Mouse (Mus musculus): ENCODE measurements around the gene Lsm14b. TPM values are rescaled to one million over a fixed set of nuclear protein-coding genes. Genes with fewer than 3 reads are reported as not detected.

Lsm14b gene
- polyA plus RNA-seq, 1 experiment from 2014 or later, result 1.3 TPM

GRCm38 (mm10) chr2:180040406-180040805, 15.6 kb downstream of the Lsm14b start:
- Histone ChIP-seq H3K27me3 (peaks cover 19% of the 10 kb centered on the region), H3K4me3 (replicated peaks) (peak overlapping the region; percentile 84), H3K27ac (replicated peaks) (peak overlapping the region; percentile 21; the same call in 1 of the 2 replicates), H3K9ac (no peak overlapping the region; the same call in 1 of the 2 replicates), H3K4me1 (replicated peaks) (peaks cover 35% of the 10 kb centered on the region), H3K9me3 (replicated peaks) (no peaks in the 10 kb centered on the region), H3K4me2 (peak overlapping the region; percentile 100), H3K36me3 (replicated peaks) (peaks cover 39% of the 10 kb centered on the region)
- ATAC-seq (ENCODE audit: insufficient read depth), result no peak
- WGBS (ENCODE audit: insufficient replicate concordance), result 38% methylated on average over 6 of the region's 6 CpGs

- under 1% methylated on average over 63 of the region's 66 CpGs for WGBS (ENCODE audit: insufficient replicate concordance)
- peak; percentile 63 for ATAC-seq (ENCODE audit: insufficient read depth)
Observed at GRCm38 (mm10) chr2:180041577-180042255, 16.9 kb downstream of the Lsm14b start.

DNA sequence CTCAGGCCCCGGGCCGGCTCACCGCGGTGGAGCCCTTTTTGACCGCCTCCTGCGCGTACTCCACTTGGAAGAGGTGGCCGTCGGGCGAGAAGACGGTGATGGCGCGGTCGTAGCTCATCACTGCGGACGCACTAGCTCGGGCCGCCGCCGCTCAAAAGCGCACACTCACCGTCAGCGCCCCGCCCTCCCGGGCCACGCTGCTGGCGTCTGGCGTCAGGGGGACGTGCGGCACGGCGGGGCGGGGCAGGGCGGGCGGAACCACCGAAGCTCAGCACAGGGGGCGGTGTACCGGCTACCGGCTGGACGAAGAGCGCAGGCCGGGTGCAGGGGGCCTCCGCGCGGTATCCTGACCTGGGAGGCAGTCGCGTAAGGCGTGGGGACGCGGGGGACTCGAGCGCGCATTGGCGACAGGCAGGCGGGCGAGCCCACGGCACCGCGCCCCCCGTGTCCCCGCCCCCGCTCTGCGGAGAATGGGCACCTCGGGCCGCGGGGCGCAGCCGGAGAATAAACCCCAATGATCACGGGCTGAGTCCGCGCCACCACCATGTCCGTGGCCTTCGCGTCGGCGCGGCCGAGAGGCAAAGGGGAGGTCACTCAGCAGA, 17.6 kb downstream of the Lsm14b start, which contains the start of the genes Psma7 and Ss18l1:
TSS of gene Psma7 (minus strand) at position 178 of the 602 bp plus-strand sequence.
TSS of gene Ss18l1 (plus strand) at position 254 of the 602 bp plus-strand sequence.
- peaks cover 19% of the 10 kb centered on the region for H3K27me3 ChIP-seq
- H3K4me3 ChIP-seq (replicated peaks), result peak within 1 kb of the TSS; percentile 84
- H3K9me3 ChIP-seq (replicated peaks), result no peaks in the 10 kb centered on the region
- peak; percentile 97 for ATAC-seq (ENCODE audit: insufficient read depth)
- peaks cover 20% of the 10 kb centered on the region for H3K36me3 ChIP-seq (replicated peaks)
- peaks cover 35% of the 10 kb centered on the region for H3K4me1 ChIP-seq (replicated peaks)
- H3K9ac ChIP-seq, result peak within 1 kb of the TSS; percentile 84
- H3K27ac ChIP-seq (replicated peaks), result peak within 1 kb of the TSS; percentile 95
- whole genome bisulfite sequencing (ENCODE audit: insufficient replicate concordance), result under 1% methylated on average over 78 of the region's 78 CpGs
- peak within 1 kb of the TSS; percentile 100 for H3K4me2 ChIP-seq

More at GRCm38 (mm10) chr2:180041577-180042255, 16.9 kb downstream of the Lsm14b start:
- Histone ChIP-seq H3K27ac (replicated peaks) (peak overlapping the region; percentile 95), H3K9me3 (replicated peaks) (no peaks in the 10 kb centered on the region), H3K36me3 (replicated peaks) (peaks cover 26% of the 10 kb centered on the region), H3K4me2 (peak overlapping the region; percentile 100), H3K4me3 (replicated peaks) (peak overlapping the region; percentile 84), H3K27me3 (peaks cover 19% of the 10 kb centered on the region), H3K4me1 (replicated peaks) (peaks cover 35% of the 10 kb centered on the region), H3K9ac (peak overlapping the region; percentile 84)

DNA sequence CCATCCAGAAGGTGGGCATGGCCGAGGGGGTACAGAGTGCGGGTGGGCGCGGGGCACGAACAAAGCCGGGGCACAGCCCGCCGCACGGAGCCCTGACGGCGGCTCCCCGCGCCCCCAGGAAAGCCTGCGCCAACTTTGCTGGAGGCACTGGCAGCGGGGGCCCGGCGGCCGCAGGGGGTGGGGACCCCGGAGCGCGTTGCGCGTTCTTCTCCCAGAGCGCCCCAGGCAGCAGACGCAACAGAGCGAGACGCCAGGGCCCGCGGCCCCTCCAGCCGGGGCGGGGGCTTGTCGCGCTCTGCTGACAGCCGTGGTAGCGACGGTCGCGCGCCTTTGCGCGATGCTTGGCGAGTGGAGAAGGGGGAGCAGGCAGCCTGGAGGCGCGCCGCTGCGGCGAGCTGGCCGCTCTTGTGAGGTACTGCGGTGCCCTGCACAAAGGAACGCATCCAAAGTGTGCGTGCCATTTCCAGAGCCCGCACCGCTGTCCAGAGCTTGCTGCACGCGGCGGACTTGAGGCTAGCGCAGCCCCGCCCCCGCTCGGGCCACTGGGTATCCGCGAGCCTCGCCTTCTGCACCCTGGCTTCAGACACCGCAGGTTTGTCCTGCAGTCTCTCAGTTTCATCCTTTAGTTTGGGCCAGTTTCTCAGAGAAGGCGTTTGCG, 18.2 kb downstream of the Lsm14b start:
- under 1% methylated on average over 66 of the region's 66 CpGs for WGBS (ENCODE audit: insufficient replicate concordance)
- Histone ChIP-seq H3K27ac (replicated peaks) (peak overlapping the region; percentile 95), H3K36me3 (replicated peaks) (peaks cover 13% of the 10 kb centered on the region), H3K27me3 (peaks cover 19% of the 10 kb centered on the region), H3K4me3 (replicated peaks) (peak overlapping the region; percentile 84), H3K4me1 (replicated peaks) (peaks cover 35% of the 10 kb centered on the region), H3K9ac (peak overlapping the region; percentile 84), H3K9me3 (replicated peaks) (no peaks in the 10 kb centered on the region), H3K4me2 (peak overlapping the region; percentile 100)
- no peak for ATAC-seq (ENCODE audit: insufficient read depth)

- Histone ChIP-seq H3K9me3 (replicated peaks) (no peaks in the 10 kb centered on the region), H3K36me3 (replicated peaks) (no peaks in the 10 kb centered on the region), H3K4me2 (no peak overlapping the region), H3K27me3 (peaks cover 19% of the 10 kb centered on the region), H3K4me3 (replicated peaks) (no peak overlapping the region), H3K9ac (no peak overlapping the region), H3K4me1 (replicated peaks) (peaks cover 32% of the 10 kb centered on the region), H3K27ac (replicated peaks) (no peak overlapping the region)
- 35% methylated on average over 4 of the region's 4 CpGs for WGBS (ENCODE audit: insufficient replicate concordance)
- ATAC-seq (ENCODE audit: insufficient read depth), result no peak
Observed at GRCm38 (mm10) chr2:180045283-180045682, 20.5 kb downstream of the Lsm14b start.

GRCm38 (mm10) chr2:180047580-180047979, 22.8 kb downstream of the Lsm14b start:
- no peak overlapping the region for H3K4me2 ChIP-seq
- H3K4me3 ChIP-seq (replicated peaks), result no peak overlapping the region
- no peak overlapping the region for H3K9ac ChIP-seq
- ATAC-seq (ENCODE audit: insufficient read depth), result no peak
- no peaks in the 10 kb centered on the region for H3K36me3 ChIP-seq (replicated peaks)
- no peak overlapping the region for H3K27ac ChIP-seq (replicated peaks)
- WGBS (ENCODE audit: insufficient replicate concordance), result 60% methylated on average over 3 of the region's 3 CpGs
- no peaks in the 10 kb centered on the region for H3K9me3 ChIP-seq (replicated peaks)
- H3K4me1 ChIP-seq (replicated peaks), result peaks cover 22% of the 10 kb centered on the region
- H3K27me3 ChIP-seq, result peaks cover 19% of the 10 kb centered on the region

- Histone ChIP-seq H3K4me2 (no peak overlapping the region), H3K4me1 (replicated peaks) (peaks cover 17% of the 10 kb centered on the region), H3K9ac (no peak overlapping the region), H3K4me3 (replicated peaks) (no peak overlapping the region), H3K27ac (replicated peaks) (no peak overlapping the region), H3K9me3 (replicated peaks) (no peaks in the 10 kb centered on the region), H3K36me3 (replicated peaks) (no peaks in the 10 kb centered on the region), H3K27me3 (peaks cover 14% of the 10 kb centered on the region)
- 82% methylated on average over 18 of the region's 18 CpGs for WGBS (ENCODE audit: insufficient replicate concordance)
- ATAC-seq (ENCODE audit: insufficient read depth), result no peak
Observed at GRCm38 (mm10) chr2:180047980-180048635, 23.3 kb downstream of the Lsm14b start.

DNA sequence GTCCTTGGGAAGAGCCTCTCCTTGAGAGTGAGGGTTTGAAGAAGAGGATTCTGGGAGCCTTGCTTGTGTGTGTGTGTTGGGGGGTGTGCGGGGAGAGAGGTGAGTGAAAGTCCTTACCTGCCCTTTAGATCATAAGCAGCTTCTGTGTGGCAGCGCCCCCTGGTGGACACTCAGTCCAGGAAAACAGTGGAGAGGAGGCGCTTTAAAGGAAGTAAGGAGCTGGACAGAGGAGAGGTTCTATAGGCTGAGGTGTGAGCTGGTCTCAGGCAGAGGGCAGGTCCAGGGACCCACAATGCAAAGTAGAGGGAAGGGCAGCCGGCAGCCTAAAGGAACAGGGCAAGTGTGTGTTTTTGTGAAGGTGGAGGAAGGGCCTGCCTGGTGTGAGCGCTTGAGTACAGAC, 26.2 kb downstream of the Lsm14b start:
- ATAC-seq (ENCODE audit: insufficient read depth), result no peak
- H3K36me3 ChIP-seq (replicated peaks), result peaks cover 5% of the 10 kb centered on the region; the same call in 1 of the 2 replicates
- no peak overlapping the region for H3K9ac ChIP-seq
- no peak overlapping the region for H3K4me2 ChIP-seq
- 0 out of 2 replicates have a peak, but pooled peaks cover 2% of the 10 kb centered on the region for H3K4me1 ChIP-seq (replicated peaks)
- no peak overlapping the region for H3K27ac ChIP-seq (replicated peaks)
- no peaks in the 10 kb centered on the region for H3K9me3 ChIP-seq (replicated peaks)
- H3K27me3 ChIP-seq, result no peaks in the 10 kb centered on the region
- H3K4me3 ChIP-seq (replicated peaks), result no peak overlapping the region
- WGBS (ENCODE audit: insufficient replicate concordance), result 24% methylated on average over 5 of the region's 5 CpGs

GRCm38 (mm10) chr2:180051986-180052733, 27.4 kb downstream of the Lsm14b start:
- Histone ChIP-seq H3K27me3 (no peaks in the 10 kb centered on the region), H3K9me3 (replicated peaks) (no peaks in the 10 kb centered on the region), H3K4me1 (replicated peaks) (0 out of 2 replicates have a peak, but pooled peaks cover 2% of the 10 kb centered on the region), H3K4me3 (replicated peaks) (no peak overlapping the region), H3K4me2 (no peak overlapping the region), H3K36me3 (replicated peaks) (peaks cover 11% of the 10 kb centered on the region), H3K9ac (no peak overlapping the region), H3K27ac (replicated peaks) (no peak overlapping the region)
- no peak; the same call in 1 of the 2 replicates for ATAC-seq (ENCODE audit: insufficient read depth)
- WGBS (ENCODE audit: insufficient replicate concordance), result 80% methylated on average over 14 of the region's 14 CpGs

GRCm38 (mm10) chr2:180053001-180053400, 28.2 kb downstream of the Lsm14b start:
- Histone ChIP-seq H3K9ac (no peak overlapping the region), H3K36me3 (replicated peaks) (peaks cover 11% of the 10 kb centered on the region), H3K4me1 (replicated peaks) (0 out of 2 replicates have a peak, but pooled peaks cover 2% of the 10 kb centered on the region), H3K27ac (replicated peaks) (no peak overlapping the region), H3K4me2 (no peak overlapping the region), H3K4me3 (replicated peaks) (no peak overlapping the region), H3K9me3 (replicated peaks) (no peaks in the 10 kb centered on the region), H3K27me3 (no peaks in the 10 kb centered on the region)
- ATAC-seq (ENCODE audit: insufficient read depth), result no peak
- 81% methylated on average over 9 of the region's 9 CpGs for WGBS (ENCODE audit: insufficient replicate concordance)

Data from liver, embryonic 15.5 days (tissue).